Mouse (Mus musculus) heart, embryonic 15.5 days (tissue): Measurements from ENCODE around the gene Tmem28. TPM values are rescaled to one million over a fixed set of nuclear protein-coding genes. Genes with fewer than 3 reads are reported as not detected.

Experiments used
- ATAC-seq: fragments of 200-750 bp; cut with Nextera tagmentation; replicated peaks from 2 replicates; pipeline ENCODE4 v1.8.0; 2017; ENCODE audit warnings: low read depth, moderate TSS enrichment; ENCODE audit not compliant: insufficient number of reproducible peaks, insufficient read depth, low FRiP score
- H3K27ac ChIP-seq: fragments of 300-500 bp; sonication (generic); 2 replicates; pipeline ENCODE4 v1.5.1; 2015; ENCODE audit warnings: mild to moderate bottlenecking, inconsistent platforms
- H3K27me3 ChIP-seq: fragments of 300-500 bp; sonication (generic); 2 replicates; pipeline ENCODE4 v1.6.1; 2015; ENCODE audit warnings: inconsistent platforms
- H3K36me3 ChIP-seq: fragments of 300-500 bp; sonication (generic); 2 replicates; pipeline ENCODE4 v1.6.1; 2015; ENCODE audit warnings: mild to moderate bottlenecking, inconsistent platforms
- H3K4me1 ChIP-seq: fragments of 300-500 bp; sonication (generic); replicated peaks from 2 replicates; pipeline ENCODE4 v1.6.1; 2015; ENCODE audit warnings: inconsistent platforms
- H3K4me2 ChIP-seq: fragments of 300-500 bp; sonication (generic); 2 replicates; pipeline ENCODE4 v1.6.1; 2015; ENCODE audit warnings: inconsistent platforms, mild to moderate bottlenecking, moderate library complexity
- H3K4me3 ChIP-seq: fragments of 300-500 bp; sonication (generic); 2 replicates; pipeline ENCODE4 v1.5.1; 2015; ENCODE audit warnings: mild to moderate bottlenecking, inconsistent platforms
- H3K9ac ChIP-seq: fragments of 300-500 bp; sonication (generic); 2 replicates; pipeline ENCODE4 v1.6.1; 2015; ENCODE audit warnings: mild to moderate bottlenecking, inconsistent platforms
- H3K9me3 ChIP-seq: fragments of 300-500 bp; sonication (generic); replicated peaks from 2 replicates; pipeline ENCODE4 v1.6.1; 2016; ENCODE audit warnings: inconsistent platforms
- WGBS: fragments of 180-500 bp; shearing (Covaris S2); methylation state at CpG from one replicate; pipeline ENCODE4 v1.1.7; 2015; ENCODE audit warnings: mixed read lengths; 5-methylcytosine and 5-hydroxymethylcytosine counted together
- polyA plus RNA-seq: library from polyadenylated mRNA; unstranded; fragments of >200 nt; fragmentation: Nextera tagmentation; extraction: Ambion mirVana; gene quantifications from 2 replicates; pipeline ENCODE4 v1.2.1, GENCODE M21; 2015

The Tmem28 gene
- polyA plus RNA-seq: 0.04 TPM in 1 of 2 replicates, not detected in the other

DNA sequence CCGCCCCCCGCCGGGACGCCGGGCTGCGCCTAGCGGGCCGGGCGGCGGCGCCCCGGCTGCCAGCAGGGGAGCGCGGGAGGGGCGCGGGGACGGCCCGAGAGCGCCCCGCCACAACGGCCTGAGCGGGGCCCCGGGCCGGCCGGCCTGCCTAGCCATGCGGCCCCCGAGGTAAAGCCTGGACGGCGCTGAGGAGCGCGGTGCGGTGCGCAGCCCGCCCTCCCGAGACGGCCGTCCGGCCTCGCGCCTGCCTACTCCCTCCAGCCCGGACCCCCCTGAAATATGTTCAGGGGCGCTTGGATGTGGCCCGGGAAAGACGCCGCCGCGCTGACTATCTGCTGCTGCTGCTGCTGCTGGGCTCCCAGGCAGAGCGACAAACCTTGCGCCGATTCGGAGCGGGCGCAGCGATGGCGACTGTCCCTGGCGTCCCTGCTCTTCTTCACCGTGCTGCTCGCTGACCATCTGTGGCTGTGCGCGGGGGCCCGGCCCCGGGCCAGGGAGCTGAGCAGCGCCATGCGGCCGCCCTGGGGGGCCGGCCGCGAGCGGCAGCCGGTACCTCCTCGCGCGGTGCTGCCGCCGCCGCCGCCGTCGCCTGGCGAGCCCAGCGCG, at the start of gene Tmem28:
Gene Tmem28 (plus strand): TSS at position 232 of the 606 bp plus-strand sequence.
- Histone ChIP-seq H3K27ac (no peak within 1 kb of the TSS), H3K36me3 (no peaks in the 10 kb centered on the region), H3K4me3 (peak within 1 kb of the TSS; percentile 53), H3K4me2 (peak within 1 kb of the TSS; percentile 86), H3K9ac (no peak within 1 kb of the TSS), H3K9me3 (no peaks in the 10 kb centered on the region), H3K4me1 (peaks cover 14% of the 10 kb centered on the region), H3K27me3 (peaks cover 73% of the 10 kb centered on the region)
- 16% methylated on average over 25 of the region's 82 CpGs for WGBS
- no peak for ATAC-seq

DNA sequence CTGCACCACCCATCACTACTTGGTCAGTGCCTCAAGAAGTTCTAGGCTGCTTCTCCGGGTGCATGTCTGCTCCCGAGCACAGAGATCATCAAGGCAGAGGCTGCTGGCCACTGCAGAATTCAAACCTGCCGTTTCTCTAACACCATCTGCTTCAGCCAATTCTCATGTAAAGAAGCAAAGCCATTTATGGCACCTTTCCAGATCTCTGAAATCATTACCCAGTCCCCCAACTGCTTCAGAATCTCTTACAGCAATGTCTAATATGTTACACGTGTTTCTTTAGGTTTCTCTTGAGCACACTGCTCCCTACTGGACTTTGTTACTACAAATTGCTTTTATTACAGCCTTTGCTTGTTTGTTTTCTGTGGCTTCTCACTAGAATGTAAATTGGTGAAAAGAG, 40.5 kb upstream of the Tmem28 start:
- WGBS: 52% methylated on average over 4 of the region's 4 CpGs
- Histone ChIP-seq H3K9ac (no peak overlapping the region), H3K4me3 (no peak overlapping the region), H3K27ac (no peak overlapping the region), H3K9me3 (no peaks in the 10 kb centered on the region), H3K4me2 (no peak overlapping the region), H3K27me3 (peaks cover 13% of the 10 kb centered on the region; the same call in 1 of the 2 replicates), H3K36me3 (no peaks in the 10 kb centered on the region), H3K4me1 (no peaks in the 10 kb centered on the region)
- no peak for ATAC-seq

DNA sequence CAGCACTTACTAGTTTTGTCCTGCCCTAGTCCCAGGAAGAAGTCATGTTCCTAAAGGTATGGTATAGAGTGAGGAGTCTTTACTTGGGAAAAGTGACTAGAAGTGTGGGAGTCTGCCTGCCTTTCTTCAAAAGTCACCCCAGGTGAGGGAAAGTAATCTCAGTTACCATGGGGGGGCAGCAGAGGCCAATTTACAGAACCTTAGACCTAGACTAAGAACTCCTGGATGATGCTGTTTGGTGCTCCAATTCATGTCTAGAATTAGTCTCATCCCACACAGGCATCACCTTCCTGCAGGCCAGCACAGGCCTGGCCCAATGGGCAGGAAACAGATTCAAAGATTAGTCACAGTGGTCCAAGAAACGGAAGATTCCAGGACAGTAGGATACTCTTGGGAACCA, 12.4 kb upstream of the Tmem28 start:
- H3K4me1 ChIP-seq: no peaks in the 10 kb centered on the region
- WGBS: 33% methylated on average over 1 of the region's 1 CpGs
- H3K4me3 ChIP-seq: no peak overlapping the region
- H3K27ac ChIP-seq: no peak overlapping the region
- H3K36me3 ChIP-seq: no peaks in the 10 kb centered on the region
- no peak for ATAC-seq
- H3K4me2 ChIP-seq: no peak overlapping the region
- H3K9me3 ChIP-seq: no peaks in the 10 kb centered on the region
- H3K9ac ChIP-seq: no peak overlapping the region
- H3K27me3 ChIP-seq: peaks cover 12% of the 10 kb centered on the region

DNA sequence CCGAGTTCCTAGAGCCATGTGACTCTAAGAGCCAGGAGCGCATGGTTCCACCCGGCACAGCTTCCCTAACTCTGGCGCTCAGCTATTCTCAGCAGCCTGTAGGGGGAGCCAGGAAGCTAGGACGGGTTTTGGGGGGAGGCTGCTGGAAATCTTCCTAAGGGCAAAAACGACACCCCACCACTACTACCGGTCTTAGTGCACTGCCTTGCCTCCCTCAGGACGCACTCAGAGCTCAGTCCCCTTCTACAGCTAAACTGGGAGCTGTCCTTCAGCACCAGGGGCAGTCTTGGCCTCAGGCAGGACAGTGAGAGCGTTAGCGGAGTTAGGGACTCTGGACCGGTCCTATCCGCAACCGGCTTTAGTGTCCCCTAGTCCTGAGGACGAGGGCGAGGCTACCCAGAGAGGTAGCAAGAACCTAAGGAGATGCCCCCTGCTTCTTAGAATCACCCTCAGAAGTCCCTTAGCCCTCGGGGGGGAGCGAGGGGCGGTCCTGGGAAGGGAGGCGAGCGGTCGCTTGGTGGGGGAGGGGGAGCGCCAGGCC, 1.4 kb upstream of the Tmem28 start:
- Histone ChIP-seq H3K4me3 (peak overlapping the region; percentile 53), H3K27me3 (peaks cover 69% of the 10 kb centered on the region), H3K9ac (no peak overlapping the region), H3K4me1 (peaks cover 14% of the 10 kb centered on the region), H3K36me3 (no peaks in the 10 kb centered on the region), H3K9me3 (no peaks in the 10 kb centered on the region), H3K4me2 (peak overlapping the region; percentile 86), H3K27ac (no peak overlapping the region)
- 13% methylated on average over 22 of the region's 22 CpGs for WGBS
- no peak for ATAC-seq

DNA sequence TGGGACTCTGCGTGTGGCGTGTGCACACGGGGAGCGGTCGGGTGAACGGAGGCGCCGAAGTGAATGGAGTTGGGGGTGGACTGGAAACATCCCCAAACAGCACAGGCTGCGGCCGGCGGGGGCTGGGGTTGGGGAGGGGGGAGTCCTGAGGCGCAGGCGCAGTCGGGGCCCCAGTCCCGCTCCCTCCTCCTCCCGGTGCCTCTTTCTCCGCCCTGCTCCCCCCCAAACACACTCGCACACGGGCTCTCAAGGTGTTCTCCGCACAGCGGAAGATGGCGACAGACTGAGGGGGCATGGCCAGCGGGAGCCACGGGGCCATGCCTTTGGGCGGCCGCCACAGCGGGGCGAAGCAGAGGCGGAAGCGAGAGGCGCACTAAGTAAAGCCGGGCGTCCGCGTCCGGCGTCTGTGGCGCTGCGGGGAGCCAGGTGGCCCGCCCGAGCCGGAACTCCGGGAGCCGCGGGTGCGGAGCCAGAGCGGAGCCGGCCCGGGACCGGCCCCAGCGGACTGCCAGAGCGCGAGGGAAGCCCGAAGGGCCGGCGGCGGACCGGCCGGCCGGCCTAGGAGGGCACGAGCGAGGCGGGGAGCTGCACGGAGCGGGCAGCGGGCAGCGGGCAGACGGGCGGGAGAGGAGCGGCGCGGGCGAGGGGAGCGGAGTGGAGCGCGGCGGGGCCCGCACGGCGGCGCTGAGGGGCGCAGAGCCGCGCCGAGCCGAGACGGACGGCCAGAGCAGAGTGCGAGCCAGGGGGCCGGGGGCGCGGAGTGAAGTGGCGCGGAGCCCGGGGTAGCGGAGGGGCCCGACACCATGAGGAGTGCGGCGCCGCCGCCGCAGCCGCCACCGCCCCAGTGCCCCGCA, 658 bp upstream of the Tmem28 start:
- H3K4me3 ChIP-seq: peak overlapping the region; percentile 53
- peak overlapping the region; percentile 86 for H3K4me2 ChIP-seq
- WGBS: 16% methylated on average over 48 of the region's 105 CpGs
- peaks cover 14% of the 10 kb centered on the region for H3K4me1 ChIP-seq
- no peaks in the 10 kb centered on the region for H3K36me3 ChIP-seq
- H3K27me3 ChIP-seq: peaks cover 70% of the 10 kb centered on the region
- ATAC-seq: no peak; the same call in 1 of the 2 replicates
- H3K9me3 ChIP-seq: no peaks in the 10 kb centered on the region
- H3K27ac ChIP-seq: no peak overlapping the region
- no peak overlapping the region for H3K9ac ChIP-seq

DNA sequence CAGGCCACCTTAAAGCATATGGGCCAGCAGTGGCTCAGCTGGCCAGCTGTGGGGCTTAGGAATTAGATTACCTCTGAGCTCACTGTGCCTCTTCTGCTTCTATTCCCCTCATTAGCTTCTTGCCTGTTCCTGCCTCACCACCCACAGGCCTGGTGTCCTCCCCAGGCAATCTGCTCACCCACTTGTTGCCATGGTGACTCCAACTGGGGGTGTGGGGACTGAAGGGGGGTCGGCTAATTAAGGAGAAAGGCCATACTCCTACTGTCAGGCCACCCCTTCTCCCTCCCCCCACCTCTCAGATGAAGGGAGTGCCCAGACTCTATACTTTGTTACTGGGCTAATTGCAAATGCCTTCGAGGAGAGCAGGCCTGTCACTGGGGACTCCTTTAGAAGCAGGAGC, 21.3 kb downstream of the Tmem28 start:
- no peak overlapping the region for H3K4me2 ChIP-seq
- WGBS: 17% methylated on average over 2 of the region's 2 CpGs
- H3K27me3 ChIP-seq: peaks cover 12% of the 10 kb centered on the region; the same call in 1 of the 2 replicates
- no peaks in the 10 kb centered on the region for H3K36me3 ChIP-seq
- H3K9me3 ChIP-seq: no peaks in the 10 kb centered on the region
- H3K9ac ChIP-seq: no peak overlapping the region
- H3K4me1 ChIP-seq: no peaks in the 10 kb centered on the region
- H3K4me3 ChIP-seq: no peak overlapping the region
- H3K27ac ChIP-seq: no peak overlapping the region
- no peak for ATAC-seq

DNA sequence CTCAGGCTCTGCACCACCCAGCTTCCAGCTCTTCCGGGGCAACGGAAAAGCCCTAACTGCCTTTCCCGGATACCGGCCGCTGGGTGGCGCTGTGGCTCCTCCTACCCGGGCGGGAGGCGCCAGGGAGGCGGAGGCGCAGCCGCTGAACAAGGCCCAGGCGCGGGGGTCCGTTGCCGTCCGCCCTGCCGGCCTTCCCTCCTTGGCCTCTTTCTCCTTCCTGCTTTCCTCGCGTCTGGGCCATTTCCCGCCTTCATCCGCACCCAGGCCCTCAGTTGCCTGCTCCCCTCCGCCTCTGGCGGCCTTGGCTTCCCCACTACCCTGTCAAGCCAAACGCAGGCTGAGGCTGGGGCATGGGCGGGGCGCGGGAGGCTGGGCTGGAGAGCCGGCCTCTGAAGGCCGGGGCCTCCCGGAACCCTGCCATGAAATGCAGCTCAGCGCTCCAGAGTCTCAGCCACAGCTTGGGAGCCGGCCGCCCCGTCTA, 32.5 kb downstream of the Tmem28 start:
- no peaks in the 10 kb centered on the region for H3K36me3 ChIP-seq
- H3K4me2 ChIP-seq: peak overlapping the region; percentile 68
- 17% methylated on average over 31 of the region's 35 CpGs for WGBS
- H3K4me1 ChIP-seq: no peaks in the 10 kb centered on the region
- H3K27ac ChIP-seq: peak overlapping the region; percentile 58; the same call in 1 of the 2 replicates
- peak; percentile 84 for ATAC-seq
- H3K9ac ChIP-seq: peak overlapping the region; percentile 56
- H3K4me3 ChIP-seq: peak overlapping the region; percentile 51
- peaks cover 11% of the 10 kb centered on the region for H3K27me3 ChIP-seq
- no peaks in the 10 kb centered on the region for H3K9me3 ChIP-seq

DNA sequence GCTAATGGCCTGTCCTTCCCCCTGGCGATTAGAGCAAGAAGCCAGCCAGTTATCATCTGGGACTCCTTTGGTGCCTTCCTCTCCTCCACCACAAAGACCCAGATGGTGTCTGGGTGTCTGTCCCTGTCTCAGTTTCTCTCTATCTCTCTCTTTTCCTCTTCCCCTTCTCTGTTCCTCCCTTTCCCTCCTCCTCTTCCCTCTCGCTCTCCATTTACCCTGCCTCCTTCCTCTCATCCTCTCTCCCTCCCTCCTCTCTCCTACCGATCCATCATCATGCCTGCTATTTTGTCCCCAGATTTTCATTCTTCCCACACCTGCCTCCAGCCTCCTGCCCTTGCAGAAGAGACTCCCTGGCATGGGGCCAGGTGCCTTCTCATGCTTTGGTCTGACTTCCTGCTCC, 33.0 kb downstream of the Tmem28 start:
- Histone ChIP-seq H3K4me2 (peak overlapping the region; percentile 68), H3K36me3 (no peaks in the 10 kb centered on the region), H3K9me3 (no peaks in the 10 kb centered on the region), H3K4me3 (peak overlapping the region; percentile 51; the same call in 1 of the 2 replicates), H3K9ac (no peak overlapping the region), H3K4me1 (no peaks in the 10 kb centered on the region), H3K27ac (no peak overlapping the region), H3K27me3 (peaks cover 11% of the 10 kb centered on the region)
- ATAC-seq: no peak
- WGBS: 34% methylated on average over 3 of the region's 3 CpGs

DNA sequence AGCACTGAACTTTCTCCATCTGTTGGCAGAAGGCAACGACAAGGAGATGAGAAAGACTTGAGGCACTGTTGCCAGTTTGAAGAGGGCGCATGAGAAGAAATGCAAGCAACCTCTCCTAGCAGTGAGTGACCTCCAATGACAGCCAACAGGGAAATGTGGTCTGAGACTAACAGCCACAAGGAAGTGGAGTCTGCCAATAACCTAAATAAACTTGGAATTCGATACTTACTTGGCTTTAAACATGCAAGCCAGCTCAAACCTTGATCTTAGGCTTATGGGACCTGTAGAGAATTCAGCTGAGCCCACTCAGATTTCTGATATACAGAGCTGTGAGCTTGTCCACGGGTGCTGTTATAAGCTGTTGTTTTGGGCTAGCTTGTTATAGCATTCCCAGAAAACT, 51.4 kb downstream of the Tmem28 start:
- Histone ChIP-seq H3K27ac (peak overlapping the region; percentile 82), H3K36me3 (no peaks in the 10 kb centered on the region), H3K4me1 (peaks cover 9% of the 10 kb centered on the region), H3K4me3 (no peak overlapping the region), H3K27me3 (no peaks in the 10 kb centered on the region), H3K4me2 (no peak overlapping the region), H3K9ac (no peak overlapping the region), H3K9me3 (no peaks in the 10 kb centered on the region)
- WGBS: 58% methylated on average over 4 of the region's 4 CpGs
- no peak for ATAC-seq

DNA sequence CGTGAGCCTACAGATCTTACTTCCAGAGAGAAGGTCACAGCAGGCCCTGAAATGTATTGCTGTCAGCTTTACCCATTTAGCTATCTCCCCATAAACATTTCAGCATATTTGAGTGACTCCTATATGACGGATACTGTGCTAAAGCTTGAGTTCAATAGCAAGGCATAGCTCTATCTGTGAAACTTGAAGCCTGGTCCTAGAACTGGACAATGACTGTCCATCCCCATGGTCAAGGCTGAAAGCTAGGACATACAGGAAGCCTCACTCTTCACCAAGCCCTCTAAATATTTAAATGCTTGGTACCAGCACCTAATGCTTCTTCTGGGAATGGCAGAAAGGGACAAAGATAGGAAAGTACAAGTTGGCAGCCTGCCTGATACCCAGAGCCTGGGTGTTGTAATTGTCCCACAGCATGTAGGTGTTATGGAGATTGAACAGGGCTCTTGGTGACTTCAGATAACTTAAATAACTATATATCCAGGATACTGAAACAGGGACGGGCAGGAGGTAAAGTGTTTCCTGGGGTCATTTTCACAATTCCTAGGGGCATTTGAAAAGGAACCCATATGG, 51.9 kb downstream of the Tmem28 start:
- ATAC-seq: peak; percentile 77
- Histone ChIP-seq H3K27me3 (no peaks in the 10 kb centered on the region), H3K4me2 (no peak overlapping the region), H3K9me3 (no peaks in the 10 kb centered on the region), H3K36me3 (no peaks in the 10 kb centered on the region), H3K4me3 (no peak overlapping the region), H3K4me1 (peaks cover 9% of the 10 kb centered on the region), H3K9ac (no peak overlapping the region), H3K27ac (peak overlapping the region; percentile 82)
- WGBS: 37% methylated on average over 3 of the region's 3 CpGs

DNA sequence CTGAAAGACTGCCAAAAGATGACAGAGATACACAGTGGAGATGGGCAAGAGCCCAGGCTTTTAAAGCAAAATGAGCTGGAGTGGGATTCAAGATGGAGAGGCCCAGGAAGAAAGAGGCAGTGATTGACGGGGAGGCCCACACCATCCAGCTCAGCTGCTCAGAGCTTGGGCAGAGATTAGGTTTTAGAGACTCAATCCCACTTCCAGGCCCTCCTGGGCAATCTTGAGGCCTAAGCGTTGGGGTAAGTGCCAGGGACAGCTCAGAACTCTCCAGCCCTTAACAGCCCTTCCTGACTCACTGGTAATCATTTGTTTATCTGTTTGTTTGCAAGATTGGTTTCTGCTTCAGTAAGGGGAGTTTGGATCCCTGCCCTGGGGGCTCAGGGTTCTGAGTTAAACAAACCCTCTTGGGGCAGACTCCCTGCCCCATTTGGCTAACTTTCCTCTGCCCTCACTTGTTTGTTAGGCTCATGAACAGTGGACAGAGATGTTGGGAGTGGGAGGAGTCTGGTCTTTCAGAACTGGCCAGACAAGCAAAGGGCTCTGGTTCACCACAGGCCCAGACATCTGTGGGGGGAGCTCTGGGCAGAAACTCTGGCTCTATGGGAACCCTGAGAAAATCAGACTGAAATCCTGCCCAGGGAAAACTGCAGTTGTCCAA, 52.6 kb downstream of the Tmem28 start:
- WGBS: 60% methylated on average over 2 of the region's 2 CpGs
- Histone ChIP-seq H3K9me3 (no peaks in the 10 kb centered on the region), H3K4me1 (peaks cover 9% of the 10 kb centered on the region), H3K27me3 (no peaks in the 10 kb centered on the region), H3K36me3 (no peaks in the 10 kb centered on the region), H3K27ac (peak overlapping the region; percentile 82), H3K4me2 (no peak overlapping the region), H3K9ac (no peak overlapping the region), H3K4me3 (no peak overlapping the region)
- ATAC-seq: no peak
